Mouse (Mus musculus): Measurements from ENCODE around the gene Ppp2r5e. TPM values are rescaled to one million over a fixed set of nuclear protein-coding genes. Genes with fewer than 3 reads are reported as not detected.
"Not testable (repeated sequence)": the region's sequence is repeated elsewhere in the genome, so short reads cannot be mapped to it uniquely, and the experiment has no call there.

Gene Ppp2r5e
- total RNA-seq, 2 experiments from 2014 or later, result 50.2 to 50.8 TPM

DNA sequence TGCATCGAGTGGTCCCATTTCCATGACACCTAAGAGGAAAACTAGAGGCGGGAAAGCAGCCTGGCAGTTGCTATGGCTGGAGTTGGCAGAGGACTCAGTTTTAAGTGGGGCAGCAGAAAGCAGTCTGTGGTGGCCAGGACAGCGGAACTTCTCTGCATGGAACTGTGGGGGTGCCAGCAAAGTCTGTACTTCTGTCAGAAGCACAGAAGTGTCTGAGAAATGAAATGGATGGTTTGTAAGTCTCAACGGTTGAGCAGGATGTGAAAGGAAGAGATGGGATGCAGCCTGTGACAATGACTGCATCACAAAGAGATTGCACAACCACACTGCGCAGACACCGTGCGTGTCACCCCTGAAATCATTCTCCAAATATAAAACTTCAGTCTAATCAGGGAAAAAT, 149.8 kb downstream of the Ppp2r5e start:
- DNase-seq, result no peak

DNA sequence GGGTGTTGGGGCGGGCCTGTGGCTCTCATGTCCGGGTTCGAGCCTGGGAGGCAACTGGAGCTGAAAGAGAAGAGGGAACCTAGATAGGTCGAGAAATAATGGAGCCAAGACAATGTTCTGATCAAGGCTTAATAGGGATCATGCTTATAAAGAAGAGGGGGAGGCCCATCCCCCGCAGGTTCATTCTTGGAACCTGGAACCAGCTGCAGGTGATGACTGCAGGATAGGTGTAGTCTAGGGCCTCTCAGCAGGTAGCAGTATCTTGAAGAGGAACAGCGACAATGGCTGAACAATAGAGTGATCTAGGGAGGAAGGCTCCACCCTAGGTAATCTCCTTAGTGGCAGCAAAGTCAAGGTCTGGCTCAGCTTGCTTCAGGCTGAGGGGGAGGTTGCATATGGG, 163.6 kb downstream of the Ppp2r5e start:
- not testable (repeated sequence) for DNase-seq

DNA sequence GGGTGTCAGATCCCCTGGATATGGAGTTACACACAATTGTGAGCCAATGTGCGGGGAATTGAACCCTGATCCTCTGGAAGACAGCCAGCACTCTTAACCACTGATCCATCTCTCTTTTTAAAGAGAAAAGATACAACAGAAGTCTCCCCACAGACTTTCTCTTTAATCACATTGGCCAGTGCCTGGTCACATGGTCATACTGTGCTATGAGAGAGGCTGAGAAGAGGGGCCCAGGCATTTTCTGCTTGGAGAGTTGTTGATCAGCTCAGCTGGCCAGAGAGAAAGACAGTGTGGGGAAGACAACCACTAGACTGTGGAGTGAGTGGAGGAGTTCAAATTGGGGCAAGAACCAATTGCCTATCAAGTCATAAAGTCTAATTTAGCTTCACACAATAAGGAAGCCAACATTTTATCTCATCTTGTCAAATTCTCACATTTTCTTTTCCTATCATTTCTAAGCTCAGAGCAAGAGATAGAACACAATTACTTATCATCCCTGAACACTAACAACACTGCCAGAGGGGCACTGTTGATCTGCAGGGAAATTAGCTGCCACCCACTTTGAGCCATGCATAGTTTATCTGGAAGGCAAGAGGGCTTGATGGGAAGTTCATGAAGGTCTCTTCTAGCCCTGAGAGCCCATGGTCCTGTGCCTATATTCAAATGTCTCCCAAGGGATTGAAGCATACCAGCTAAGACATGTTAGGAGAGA, 166.2 kb downstream of the Ppp2r5e start:
- DNase-seq, result no peak

DNA sequence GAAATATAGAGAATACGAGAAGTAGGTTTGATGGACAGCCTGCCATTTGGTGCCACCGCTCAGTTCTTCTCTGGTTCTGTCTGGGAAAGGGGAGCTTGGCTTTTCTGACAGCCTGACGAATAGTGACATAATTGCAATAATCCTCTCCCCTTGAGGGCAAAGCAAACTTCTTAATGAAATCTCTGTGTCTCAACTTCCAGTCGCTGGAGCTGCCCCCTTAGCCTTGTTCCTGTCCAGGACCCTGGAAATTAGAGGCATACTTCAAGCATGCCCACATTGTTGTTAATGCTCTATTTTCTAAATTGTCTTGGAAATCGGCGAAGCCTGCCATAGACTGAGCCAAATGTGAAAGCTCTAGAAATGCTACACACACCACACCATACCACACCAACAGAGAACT, 167.3 kb downstream of the Ppp2r5e start:
- DNase-seq, result no peak

DNA sequence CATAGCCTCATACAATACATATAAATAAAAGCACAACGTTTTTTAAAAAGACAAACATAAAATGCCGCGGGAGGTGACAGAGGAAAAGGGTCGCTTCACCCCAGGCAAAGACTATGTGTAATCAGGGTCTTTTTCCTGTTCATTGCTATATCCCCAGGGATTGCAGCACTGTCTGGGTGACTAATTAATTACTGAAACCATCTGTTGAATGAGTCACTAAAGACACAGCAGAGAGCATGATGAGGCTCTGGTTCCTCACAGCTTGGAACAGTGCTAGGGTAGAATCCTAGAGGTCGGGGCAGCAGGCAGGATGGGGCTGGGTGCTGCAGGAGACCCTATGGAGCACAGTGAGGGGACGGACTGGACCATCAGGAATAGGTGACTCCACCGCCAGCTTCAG, 170.2 kb downstream of the Ppp2r5e start:
- DNase-seq, result no peak

DNA sequence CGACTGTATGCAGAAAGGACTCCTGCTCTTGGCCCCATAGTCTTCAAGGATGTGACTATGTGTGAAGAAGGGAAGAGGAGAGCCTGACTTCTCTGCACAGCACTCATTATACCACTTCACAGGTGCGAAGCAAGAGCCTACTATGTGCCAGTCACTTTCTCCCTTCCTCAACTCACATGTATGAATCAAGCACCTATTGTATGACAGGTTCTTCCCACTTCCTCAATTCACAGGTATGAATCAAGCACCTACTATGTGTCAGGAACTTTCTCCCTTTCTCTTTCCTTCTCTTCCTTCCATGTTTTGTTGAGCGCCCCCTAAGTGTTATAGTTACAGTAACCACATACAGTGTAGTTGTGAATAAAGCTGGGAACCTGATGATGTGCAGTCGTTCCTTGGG, 171.2 kb downstream of the Ppp2r5e start:
- no peak for DNase-seq

DNA sequence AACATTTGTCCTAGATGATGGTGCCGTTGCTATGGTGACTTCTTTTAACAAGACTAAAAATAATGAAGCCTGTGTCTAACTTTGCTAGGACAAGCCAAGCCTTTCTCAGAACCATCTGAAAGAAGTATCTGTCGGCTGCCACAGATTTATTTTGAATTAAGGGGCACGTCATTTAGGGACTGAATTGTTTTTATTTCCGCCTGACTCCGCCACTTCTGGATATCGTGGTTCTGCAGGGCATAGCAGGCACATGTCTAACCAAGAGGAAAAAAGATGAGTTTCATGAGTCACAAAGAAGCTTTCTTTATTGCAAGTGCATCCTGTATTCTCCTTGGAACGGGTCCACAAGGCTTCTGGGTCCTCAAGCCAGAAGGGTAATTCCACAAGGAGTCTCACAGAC, 171.7 kb downstream of the Ppp2r5e start:
- DNase-seq, result no peak

DNA sequence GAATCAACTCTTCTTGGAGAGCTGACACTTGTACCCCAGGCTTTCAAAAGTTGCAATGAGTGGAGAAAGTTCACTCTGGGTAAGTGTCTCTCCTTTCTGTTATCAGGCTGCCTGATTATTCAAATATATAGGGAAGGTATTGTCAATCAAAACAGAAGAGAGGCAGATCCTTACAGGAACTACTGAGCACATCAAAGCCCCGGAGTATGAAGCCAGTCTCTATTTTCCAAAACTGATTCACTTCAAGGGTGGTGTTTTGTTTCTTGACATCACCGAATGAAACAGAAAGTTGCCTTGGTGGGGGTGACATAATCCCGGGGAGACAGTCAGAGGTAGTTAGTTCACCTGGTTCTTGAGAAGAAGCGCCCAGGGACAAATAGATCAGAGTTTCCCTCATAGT, 179.4 kb downstream of the Ppp2r5e start, which contains the start of gene Gphb5:
Gene Gphb5, minus strand, starts transcription at position 101 of the 400 bp plus-strand sequence.
- DNase-seq, result no peak

DNA sequence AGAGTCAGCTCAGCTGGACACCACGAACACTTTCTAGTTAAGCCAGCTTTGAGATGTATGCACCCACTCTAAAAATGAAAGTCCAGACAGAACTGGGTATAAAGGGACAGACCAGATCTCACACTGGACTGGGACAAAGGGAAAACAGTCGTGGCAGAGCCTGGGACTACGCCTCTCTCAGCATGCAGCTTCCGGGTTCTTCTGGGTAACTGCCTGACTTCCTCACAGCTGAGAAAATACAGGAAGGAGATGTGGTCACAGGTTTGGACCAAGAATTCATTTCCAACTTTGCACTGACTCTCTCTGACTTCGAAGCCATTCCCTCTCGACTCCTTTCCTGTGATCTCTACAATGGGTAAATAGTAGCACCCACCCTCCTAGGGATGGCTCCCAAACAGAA, 181.1 kb downstream of the Ppp2r5e start:
- no peak for DNase-seq

DNA sequence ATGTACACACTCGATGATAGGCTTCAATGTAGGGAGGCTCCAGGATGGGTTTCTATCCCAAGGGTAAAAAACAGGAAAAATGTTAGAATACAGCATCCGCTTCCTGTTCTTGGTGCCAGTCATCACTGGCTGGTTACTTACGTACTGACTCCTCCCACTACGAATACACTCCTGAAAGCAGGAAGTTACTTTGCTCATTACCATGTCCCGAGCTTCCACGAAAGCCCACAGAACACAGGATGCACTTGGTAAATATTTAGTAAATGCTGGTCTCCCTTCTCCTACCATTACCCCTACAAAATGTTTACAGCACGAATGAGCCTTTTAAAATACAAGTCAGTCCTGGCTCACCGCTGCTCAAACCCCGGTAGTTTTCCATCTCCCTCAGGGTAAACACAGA, 183.1 kb downstream of the Ppp2r5e start:
- DNase-seq, result no peak

Other genes with a start within 250 kb of the Ppp2r5e start
- not detected for gene Gphb5, start 179.5 kb downstream of the Ppp2r5e start, total RNA-seq (2021)
- gene Wdr89, start 73.3 kb upstream of the Ppp2r5e start, total RNA-seq (2021), result 1 to 10 TPM; 3.7 to 4.7 TPM
- 100 to 1,000 TPM; 120 to 197 TPM for gene Sgpp1, start 139.5 kb upstream of the Ppp2r5e start, total RNA-seq (2021)
- gene Syne2, start 221.9 kb upstream of the Ppp2r5e start, total RNA-seq (2021), result 10 to 100 TPM; 40.6 to 46.1 TPM

Measured in adrenal gland, postnatal 36 days (tissue).